Mouse (Mus musculus) forebrain, embryonic 11.5 days (tissue): ENCODE measurements at regions not wholly inside any gene's neighbourhood (a gene's known extent, or its start where the extent isn't known, plus 50 kb on each side); places are given as distances from the start of the nearest gene placed in this dataset.

Source experiments
- ATAC-seq: fragments of 200-750 bp; cut with Nextera tagmentation; replicated peaks from 2 replicates; pipeline ENCODE4 v1.8.0; 2017; ENCODE audit warnings: moderate TSS enrichment; ENCODE audit not compliant: low FRiP score
- DNase-seq: peaks from one replicate; pipeline ENCODE4 v3.0.0-alpha.2; 2017; ENCODE audit warnings: low spot score
- H3K27ac ChIP-seq: fragments of 300-500 bp; sonication (generic); 2 replicates; pipeline ENCODE4 v1.5.1; 2014; ENCODE audit warnings: low read depth, low read length
- H3K27me3 ChIP-seq: fragments of 300-500 bp; sonication (generic); 2 replicates; pipeline ENCODE4 v1.6.1; 2014; ENCODE audit warnings: mild to moderate bottlenecking, low read length, mixed read lengths; ENCODE audit not compliant: control insufficient read depth, insufficient read depth
- H3K36me3 ChIP-seq: fragments of 300-500 bp; sonication (generic); 2 replicates; pipeline ENCODE4 v1.6.1; 2014; ENCODE audit warnings: mild to moderate bottlenecking, low read length, moderate library complexity, mixed read lengths; ENCODE audit not compliant: control insufficient read depth, insufficient read depth
- H3K4me1 ChIP-seq: fragments of 300-500 bp; sonication (generic); replicated peaks from 2 replicates; pipeline ENCODE4 v1.6.1; 2014; ENCODE audit warnings: low read length, mixed read lengths; ENCODE audit not compliant: control insufficient read depth, insufficient read depth
- H3K4me2 ChIP-seq: fragments of 300-500 bp; sonication (generic); 2 replicates; pipeline ENCODE4 v1.6.1; 2014; ENCODE audit warnings: low read depth, mild to moderate bottlenecking, low read length, moderate library complexity, mixed read lengths; ENCODE audit not compliant: severe bottlenecking
- H3K4me3 ChIP-seq: fragments of 300-500 bp; sonication (generic); 2 replicates; pipeline ENCODE4 v1.5.1; 2014; ENCODE audit warnings: low read depth, low read length
- H3K9ac ChIP-seq: fragments of 300-500 bp; sonication (generic); 2 replicates; pipeline ENCODE4 v1.6.1; 2014; ENCODE audit warnings: low read length
- H3K9me3 ChIP-seq: fragments of 300-500 bp; sonication (generic); 2 replicates; pipeline ENCODE4 v1.6.1; 2016; ENCODE audit warnings: low read length, mixed read lengths; ENCODE audit not compliant: control insufficient read depth
- WGBS: fragments of 180-500 bp; shearing (Covaris S2); extraction: QIAGEN DNeasy Blood & Tissue Kit; methylation state at CpG from one replicate; pipeline ENCODE4 v1.1.7; 2014; 5-methylcytosine and 5-hydroxymethylcytosine counted together

- 95% methylated on average over 10 of the region's 10 CpGs for WGBS
- H3K9me3 ChIP-seq = no peaks in the 10 kb centered on the region
- no peak overlapping the region for H3K4me3 ChIP-seq
- H3K27me3 ChIP-seq = no peaks in the 10 kb centered on the region
- DNase-seq (no peak), ATAC-seq (no peak)
- no peak overlapping the region for H3K27ac ChIP-seq
- H3K4me1 ChIP-seq = no peaks in the 10 kb centered on the region
- H3K36me3 ChIP-seq = no peaks in the 10 kb centered on the region
- H3K4me2 ChIP-seq = no peak overlapping the region
- H3K9ac ChIP-seq = no peak overlapping the region
These were observed 441.4 kb upstream of the Adgrl2 start for GRCm38 (mm10) chr3:149431795-149432194.

- H3K27me3 ChIP-seq = no peaks in the 10 kb centered on the region
- ATAC-seq = no peak
- H3K9ac ChIP-seq = no peak overlapping the region
- 79% methylated on average over 18 of the region's 18 CpGs for WGBS
- no peak overlapping the region for H3K4me3 ChIP-seq
- no peak overlapping the region for H3K4me2 ChIP-seq
- DNase-seq = no peak
- H3K36me3 ChIP-seq = no peaks in the 10 kb centered on the region
- H3K9me3 ChIP-seq = no peaks in the 10 kb centered on the region
- 0 out of 2 replicates have a peak, but pooled peaks cover 4% of the 10 kb centered on the region for H3K4me1 ChIP-seq
- no peak overlapping the region for H3K27ac ChIP-seq
These were observed 435.8 kb upstream of the Adgrl2 start for GRCm38 (mm10) chr3:149426023-149426759.

DNA sequence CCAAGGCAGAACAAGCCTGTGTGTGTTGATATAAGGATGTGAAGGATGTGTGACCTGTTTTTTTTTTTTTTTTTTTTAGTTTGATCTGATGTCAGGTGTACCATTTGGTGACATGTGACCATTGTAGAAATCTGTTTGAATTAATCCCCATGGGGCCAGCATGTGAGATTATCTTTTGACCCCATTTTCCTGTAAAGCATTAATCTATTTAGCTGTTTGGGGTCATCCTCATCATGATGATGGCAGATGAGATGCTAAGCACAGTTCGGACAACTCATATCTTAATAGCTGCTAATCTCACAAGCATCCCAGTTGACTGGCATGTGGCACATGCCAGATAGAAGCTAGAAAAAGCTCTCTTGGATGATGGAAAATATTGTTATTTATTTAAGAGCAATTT lies 434.0 kb upstream of the Adgrl2 start:
- H3K36me3 ChIP-seq = no peaks in the 10 kb centered on the region
- no peaks in the 10 kb centered on the region for H3K27me3 ChIP-seq
- no peak overlapping the region for H3K4me3 ChIP-seq
- H3K9me3 ChIP-seq = no peaks in the 10 kb centered on the region
- DNase-seq = no peak
- H3K9ac ChIP-seq = no peak overlapping the region
- no peak for ATAC-seq
- no peak overlapping the region for H3K4me2 ChIP-seq
- WGBS = 93% methylated on average over 1 of the region's 1 CpGs
- no peak overlapping the region for H3K27ac ChIP-seq
- H3K4me1 ChIP-seq = 0 out of 2 replicates have a peak, but pooled peaks cover 4% of the 10 kb centered on the region

- H3K9me3 ChIP-seq = no peaks in the 10 kb centered on the region
- H3K9ac ChIP-seq = no peak overlapping the region
- no peak for DNase-seq
- H3K36me3 ChIP-seq = no peaks in the 10 kb centered on the region
- ATAC-seq = no peak
- no peaks in the 10 kb centered on the region for H3K27me3 ChIP-seq
- 0 out of 2 replicates have a peak, but pooled peaks cover 4% of the 10 kb centered on the region for H3K4me1 ChIP-seq
- WGBS = 79% methylated on average over 9 of the region's 9 CpGs
- H3K27ac ChIP-seq = no peak overlapping the region
- H3K4me2 ChIP-seq = no peak overlapping the region
- no peak overlapping the region for H3K4me3 ChIP-seq
These were observed 433.1 kb upstream of the Adgrl2 start for GRCm38 (mm10) chr3:149423491-149423890.

DNA sequence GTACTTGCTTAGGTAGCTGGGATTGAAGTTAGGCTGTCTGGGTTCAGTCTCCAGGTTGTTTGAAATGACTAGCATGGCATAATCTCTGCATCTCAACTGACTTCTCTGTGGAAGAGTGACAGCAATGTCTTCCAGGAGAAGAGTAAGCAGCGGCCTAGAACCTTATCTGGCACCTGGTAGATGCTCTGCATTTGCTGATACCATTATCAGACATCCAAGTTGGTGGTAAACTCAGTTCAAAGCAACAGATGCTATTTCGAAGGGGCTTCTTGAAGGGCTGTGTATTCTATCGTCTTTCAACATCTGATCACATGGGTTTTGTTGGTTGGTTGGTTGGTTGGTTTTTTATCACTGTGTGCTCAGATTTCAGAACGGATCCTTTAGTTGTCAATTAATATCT lies 424.7 kb upstream of the Adgrl2 start:
- no peak for DNase-seq
- no peak for ATAC-seq
- H3K27me3 ChIP-seq = no peaks in the 10 kb centered on the region
- WGBS = 88% methylated on average over 4 of the region's 4 CpGs
- H3K27ac ChIP-seq = no peak overlapping the region
- no peak overlapping the region for H3K4me3 ChIP-seq
- H3K4me1 ChIP-seq = no peaks in the 10 kb centered on the region
- no peaks in the 10 kb centered on the region for H3K36me3 ChIP-seq
- H3K9ac ChIP-seq = no peak overlapping the region
- no peaks in the 10 kb centered on the region for H3K9me3 ChIP-seq
- no peak overlapping the region for H3K4me2 ChIP-seq

DNA sequence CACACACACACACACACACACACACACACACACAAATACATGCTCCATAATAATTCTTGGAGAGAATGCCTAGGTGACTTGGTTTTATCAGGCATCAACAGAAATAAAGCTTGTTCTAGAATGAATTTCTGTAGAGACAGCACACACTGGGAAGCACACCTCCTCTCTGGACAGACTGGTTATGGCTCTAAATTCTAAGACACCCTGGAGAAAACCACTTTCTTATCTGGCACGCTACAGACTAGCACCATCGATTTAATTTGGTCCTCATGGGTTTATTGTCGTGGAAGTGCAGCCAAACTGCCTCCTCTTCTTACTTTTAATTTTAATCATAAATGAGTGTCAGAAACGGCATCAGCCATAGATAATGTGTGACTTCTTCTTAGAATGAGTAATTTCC lies 422.8 kb upstream of the Adgrl2 start:
- DNase-seq = no peak
- Histone ChIP-seq H3K27ac (no peak overlapping the region), H3K4me3 (no peak overlapping the region), H3K9me3 (no peaks in the 10 kb centered on the region), H3K4me2 (no peak overlapping the region), H3K36me3 (no peaks in the 10 kb centered on the region), H3K9ac (no peak overlapping the region), H3K4me1 (no peaks in the 10 kb centered on the region; the same call in 1 of the 2 replicates), H3K27me3 (no peaks in the 10 kb centered on the region)
- 86% methylated on average over 4 of the region's 4 CpGs for WGBS
- no peak for ATAC-seq

DNA sequence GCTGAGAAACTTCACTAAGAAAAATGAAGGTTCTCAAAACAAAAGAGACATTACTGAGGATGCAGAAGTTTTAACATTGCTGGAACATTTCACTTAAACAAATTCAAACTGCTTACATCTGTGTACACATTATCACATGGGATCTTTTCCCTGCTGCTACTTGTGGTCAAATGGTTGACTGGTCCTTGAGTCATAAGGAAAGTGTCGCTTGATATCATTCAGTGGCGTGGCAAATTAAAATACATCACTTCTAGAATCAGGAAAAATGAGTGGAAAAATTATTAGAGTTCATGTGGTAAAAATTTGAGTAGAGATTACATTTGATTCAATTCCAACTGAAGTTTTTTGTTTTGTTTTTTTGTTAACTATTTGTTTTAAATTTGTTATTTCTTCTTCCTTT lies 420.2 kb upstream of the Adgrl2 start:
- no peak overlapping the region for H3K4me3 ChIP-seq
- H3K36me3 ChIP-seq = no peaks in the 10 kb centered on the region
- no peak overlapping the region for H3K27ac ChIP-seq
- no peaks in the 10 kb centered on the region for H3K9me3 ChIP-seq
- no peak overlapping the region for H3K4me2 ChIP-seq
- WGBS = 96% methylated on average over 2 of the region's 2 CpGs
- H3K9ac ChIP-seq = no peak overlapping the region
- no peaks in the 10 kb centered on the region; the same call in 1 of the 2 replicates for H3K4me1 ChIP-seq
- ATAC-seq (no peak), DNase-seq (no peak)
- H3K27me3 ChIP-seq = no peaks in the 10 kb centered on the region

- DNase-seq (no peak), ATAC-seq (no peak)
These were observed 418.5 kb upstream of the Adgrl2 start for GRCm38 (mm10) chr3:149408858-149409257.

DNA sequence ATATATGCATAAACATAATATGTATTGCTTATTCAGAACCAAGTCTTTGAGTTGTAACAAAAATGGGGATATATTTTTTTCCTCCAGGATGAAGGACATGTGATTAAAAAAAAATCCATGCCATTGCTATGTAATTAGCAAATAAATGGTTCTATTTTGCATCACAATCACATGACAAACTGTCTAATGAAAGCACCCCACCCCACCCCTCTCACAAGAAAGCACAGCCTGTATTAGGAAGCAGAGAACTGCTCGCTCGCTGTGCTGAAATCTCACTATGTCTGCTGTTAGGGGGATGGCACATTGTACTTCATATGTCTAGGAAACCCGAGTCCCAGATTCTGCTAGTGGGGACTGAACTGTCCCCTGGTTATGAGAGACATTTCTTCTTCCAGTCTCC lies 415.5 kb upstream of the Adgrl2 start:
- WGBS = 56% methylated on average over 3 of the region's 3 CpGs

More at GRCm38 (mm10) chr3:149408858-149409257, 418.5 kb upstream of the Adgrl2 start:
- Histone ChIP-seq H3K4me1 (no peaks in the 10 kb centered on the region; the same call in 1 of the 2 replicates), H3K9ac (no peak overlapping the region), H3K27ac (no peak overlapping the region), H3K4me3 (no peak overlapping the region), H3K9me3 (no peaks in the 10 kb centered on the region), H3K36me3 (no peaks in the 10 kb centered on the region), H3K27me3 (no peaks in the 10 kb centered on the region), H3K4me2 (no peak overlapping the region)
- WGBS = 88% methylated on average over 3 of the region's 3 CpGs

More for the DNA sequence above, 415.5 kb upstream of the Adgrl2 start:
- Histone ChIP-seq H3K27ac (no peak overlapping the region), H3K9me3 (no peaks in the 10 kb centered on the region), H3K27me3 (no peaks in the 10 kb centered on the region), H3K4me2 (no peak overlapping the region), H3K4me1 (peaks cover 4% of the 10 kb centered on the region; the same call in 1 of the 2 replicates), H3K36me3 (no peaks in the 10 kb centered on the region), H3K9ac (no peak overlapping the region), H3K4me3 (no peak overlapping the region)
- no peak for DNase-seq
- no peak for ATAC-seq
